Mouse (Mus musculus) bone marrow, adult 2 months (tissue): Measurements from ENCODE around the gene Pdzrn3.

Experiments
- CTCF ChIP-seq: fragments of 200-500 bp; IDR thresholded peaks from 2 replicates; pipeline ENCODE4 v1.5.1; 2011; ENCODE audit warnings: low read length, control low read depth; ENCODE audit not compliant: control insufficient read depth, insufficient read depth
- POLR2A ChIP-seq: fragments of 200-500 bp; IDR thresholded peaks from 2 replicates; pipeline ENCODE4 v1.6.1; 2011; ENCODE audit warnings: low read depth, mild to moderate bottlenecking, control low read depth, low read length, borderline replicate concordance; ENCODE audit not compliant: control insufficient read depth

GRCm38 (mm10) chr6:101213066-101213465 is 164.6 kb downstream of the Pdzrn3 start:
- TF ChIP-seq CTCF: no peak
- TF ChIP-seq POLR2A: no peak
